Mouse (Mus musculus) stomach, postnatal 0 days (tissue): ENCODE results near the gene Enox2. TPM values are rescaled to one million over a fixed set of nuclear protein-coding genes. Genes with fewer than 3 reads are reported as not detected.

Experiments used
- ATAC-seq: fragments of 200-750 bp; cut with Nextera tagmentation; 2 replicates; pipeline ENCODE4 v1.8.0; 2017; ENCODE audit not compliant: low FRiP score, low TSS enrichment
- DNase-seq: peaks from one replicate; pipeline ENCODE4 v3.0.0-alpha.2; 2016; ENCODE audit warnings: low spot score
- H3K27ac ChIP-seq: fragments of 300-500 bp; sonication (generic); replicated peaks from 2 replicates; pipeline ENCODE4 v1.5.1; 2014; ENCODE audit warnings: mild to moderate bottlenecking, control low read depth
- H3K27me3 ChIP-seq: fragments of 300-500 bp; sonication (generic); 2 replicates; pipeline ENCODE4 v1.6.1; 2014; ENCODE audit warnings: low read length; ENCODE audit not compliant: control insufficient read depth, insufficient read depth
- H3K36me3 ChIP-seq: fragments of 300-500 bp; sonication (generic); 2 replicates; pipeline ENCODE4 v1.6.1; 2014; ENCODE audit warnings: low read length, mixed read lengths; ENCODE audit not compliant: control insufficient read depth, insufficient read depth
- H3K4me1 ChIP-seq: fragments of 300-500 bp; sonication (generic); replicated peaks from 2 replicates; pipeline ENCODE4 v1.6.1; 2014; ENCODE audit warnings: antibody characterized with exemption; ENCODE audit not compliant: control insufficient read depth, insufficient read depth
- H3K4me2 ChIP-seq: fragments of 300-500 bp; sonication (generic); replicated peaks from 2 replicates; pipeline ENCODE4 v1.6.1; 2014; ENCODE audit warnings: low read depth, mild to moderate bottlenecking, control low read depth, moderate library complexity
- H3K4me3 ChIP-seq: fragments of 300-500 bp; sonication (generic); 2 replicates; pipeline ENCODE4 v1.5.1; 2014; ENCODE audit warnings: low read depth, low read length, control low read depth
- H3K9ac ChIP-seq: fragments of 300-500 bp; sonication (generic); 2 replicates; pipeline ENCODE4 v1.6.1; 2014; ENCODE audit warnings: mild to moderate bottlenecking, low read length, control low read depth, mixed read lengths
- H3K9me3 ChIP-seq: fragments of 300-500 bp; sonication (generic); 2 replicates; pipeline ENCODE4 v1.6.1; 2016; ENCODE audit warnings: low read length; ENCODE audit not compliant: control insufficient read depth
- CTCF ChIP-seq: IDR thresholded peaks from 2 replicates; pipeline ENCODE4 v1.5.1; 2016; ENCODE audit warnings: antibody characterized with exemption, low read depth, mild to moderate bottlenecking, moderate library complexity
- EP300 ChIP-seq: optimal IDR thresholded peaks from 2 replicates; pipeline ENCODE3; 2016; ENCODE audit warnings: antibody characterized with exemption
- WGBS: fragments of 180-500 bp; shearing (Covaris S2); extraction: QIAGEN DNeasy Blood & Tissue Kit; methylation state at CpG from one replicate; pipeline ENCODE4 v1.1.7; 2014; 5-methylcytosine and 5-hydroxymethylcytosine counted together
- polyA plus RNA-seq: library from polyadenylated mRNA; unstranded; fragments of >200 nt; fragmentation: Nextera tagmentation; extraction: Ambion mirVana; gene quantifications from 2 replicates; pipeline ENCODE4 v1.2.1, GENCODE M21; 2015

Gene Enox2
- polyA plus RNA-seq, 1 experiment from 2014 or later, result 5.8 TPM

GRCm38 (mm10) chrX:49075055-49075454 lies 213.0 kb downstream of the Enox2 start:
- DNase-seq, result peak; percentile 11
- Histone ChIP-seq H3K9me3 (no peaks in the 10 kb centered on the region), H3K9ac (no peak overlapping the region), H3K27ac (no peak overlapping the region), H3K27me3 (no peaks in the 10 kb centered on the region), H3K4me3 (no peak overlapping the region), H3K4me2 (no peak overlapping the region), H3K4me1 (no peaks in the 10 kb centered on the region), H3K36me3 (no peaks in the 10 kb centered on the region)
- TF ChIP-seq CTCF, result no peak
- WGBS, result 85% methylated on average over 6 of the region's 6 CpGs
- ATAC-seq, result no peak

GRCm38 (mm10) chrX:49073563-49073962 lies 214.5 kb downstream of the Enox2 start:
- Histone ChIP-seq H3K4me2 (no peak overlapping the region), H3K36me3 (no peaks in the 10 kb centered on the region), H3K27me3 (no peaks in the 10 kb centered on the region), H3K9me3 (no peaks in the 10 kb centered on the region), H3K4me1 (no peaks in the 10 kb centered on the region), H3K27ac (no peak overlapping the region), H3K9ac (no peak overlapping the region), H3K4me3 (no peak overlapping the region)
- no peak for DNase-seq
- TF ChIP-seq CTCF, result no peak
- no peak for TF ChIP-seq EP300
- WGBS, result 35% methylated on average over 3 of the region's 3 CpGs
- no peak for ATAC-seq

- H3K36me3 ChIP-seq, result no peaks in the 10 kb centered on the region
- no peak overlapping the region for H3K4me3 ChIP-seq
- H3K4me2 ChIP-seq, result no peak overlapping the region
- DNase-seq (no peak), ATAC-seq (no peak)
- H3K4me1 ChIP-seq, result no peaks in the 10 kb centered on the region
- no peak overlapping the region for H3K27ac ChIP-seq
- no peaks in the 10 kb centered on the region for H3K9me3 ChIP-seq
- no peak overlapping the region for H3K9ac ChIP-seq
- TF ChIP-seq EP300 (no peak), CTCF (no peak)
- no peaks in the 10 kb centered on the region for H3K27me3 ChIP-seq
These were observed 242.9 kb downstream of the Enox2 start for GRCm38 (mm10) chrX:49045118-49045517.

GRCm38 (mm10) chrX:49009746-49010145 lies 278.3 kb downstream of the Enox2 start:
- no peak for TF ChIP-seq CTCF
- no peak for TF ChIP-seq EP300
- H3K9me3 ChIP-seq, result no peaks in the 10 kb centered on the region
- H3K4me1 ChIP-seq, result no peaks in the 10 kb centered on the region
- no peaks in the 10 kb centered on the region for H3K27me3 ChIP-seq
- ATAC-seq, result no peak
- no peaks in the 10 kb centered on the region for H3K36me3 ChIP-seq
- no peak overlapping the region for H3K9ac ChIP-seq
- no peak overlapping the region for H3K4me3 ChIP-seq
- DNase-seq, result no peak
- H3K27ac ChIP-seq, result no peak overlapping the region
- 66% methylated on average over 5 of the region's 5 CpGs for WGBS
- no peak overlapping the region for H3K4me2 ChIP-seq

GRCm38 (mm10) chrX:49005655-49006054 lies 282.4 kb downstream of the Enox2 start:
- ATAC-seq, result no peak
- Histone ChIP-seq H3K9me3 (no peaks in the 10 kb centered on the region), H3K27me3 (no peaks in the 10 kb centered on the region), H3K4me2 (no peak overlapping the region), H3K9ac (no peak overlapping the region), H3K36me3 (no peaks in the 10 kb centered on the region), H3K4me3 (no peak overlapping the region), H3K4me1 (no peaks in the 10 kb centered on the region), H3K27ac (no peak overlapping the region)
- 100% methylated on average over 1 of the region's 1 CpGs for WGBS
- TF ChIP-seq CTCF (no peak), EP300 (no peak)
- no peak for DNase-seq

- DNase-seq, result no peak
- Histone ChIP-seq H3K27me3 (no peaks in the 10 kb centered on the region), H3K36me3 (no peaks in the 10 kb centered on the region), H3K27ac (no peak overlapping the region), H3K4me2 (no peak overlapping the region), H3K4me1 (no peaks in the 10 kb centered on the region), H3K4me3 (no peak overlapping the region), H3K9me3 (no peaks in the 10 kb centered on the region), H3K9ac (no peak overlapping the region)
- WGBS, result 73% methylated on average over 1 of the region's 1 CpGs
- no peak for ATAC-seq
- TF ChIP-seq EP300, result no peak
- TF ChIP-seq CTCF, result no peak
These were observed 285.2 kb downstream of the Enox2 start for GRCm38 (mm10) chrX:49002892-49003291.
